Mouse (Mus musculus) ES-Bruce4 (cell line): ENCODE measurements at regions not wholly inside any gene's neighbourhood (a gene's known extent, or its start where the extent isn't known, plus 50 kb on each side); places are given as distances from the start of the nearest gene placed in this dataset.

ENCODE experiments used
- CTCF ChIP-seq: IDR thresholded peaks from one replicate; pipeline ENCODE4 v1.8.1; 2011; ENCODE audit warnings: low read depth, low read length
- POLR2A ChIP-seq: IDR thresholded peaks from one replicate; pipeline ENCODE4 v1.8.1; 2011; ENCODE audit warnings: low read length; ENCODE audit not compliant: insufficient read depth

DNA sequence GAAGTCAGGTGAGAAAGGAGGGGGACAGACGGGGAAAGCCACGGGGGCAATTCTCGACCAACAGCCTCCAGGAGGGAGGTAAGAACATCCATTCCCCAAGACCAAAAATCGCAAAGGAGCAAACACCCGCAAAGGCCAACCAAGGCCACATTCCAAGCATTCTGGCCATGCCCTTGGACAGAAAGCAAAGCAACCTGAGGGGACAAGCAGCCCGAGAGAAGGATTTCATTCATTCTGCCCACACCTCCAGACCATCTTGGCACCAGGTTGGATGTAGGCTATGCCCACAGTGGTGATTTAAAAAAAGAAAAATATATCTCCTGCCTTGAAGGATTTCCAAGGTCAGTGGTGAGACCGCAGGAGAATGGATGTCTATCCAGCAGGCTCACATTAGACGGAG is 88.2 kb downstream of the Fam43a start:
- no peak for TF ChIP-seq POLR2A
- TF ChIP-seq CTCF, result no peak
